Mouse (Mus musculus) testis, adult 2 months (tissue): ENCODE results near the gene Irs1.

Source experiments
- CTCF ChIP-seq: fragments of 200-500 bp; IDR thresholded peaks from 2 replicates; pipeline ENCODE4 v1.5.1; 2012; ENCODE audit warnings: low read depth, mild to moderate bottlenecking, inconsistent platforms, low read length, moderate library complexity; ENCODE audit not compliant: control insufficient read depth, insufficient read depth, insufficient replicate concordance
- POLR2A ChIP-seq: fragments of 200-500 bp; IDR thresholded peaks from 2 replicates; pipeline ENCODE4 v1.6.1; 2012; ENCODE audit warnings: low read depth, mild to moderate bottlenecking, inconsistent platforms, low read length, moderate library complexity; ENCODE audit not compliant: control insufficient read depth

- no peak for TF ChIP-seq POLR2A
- TF ChIP-seq CTCF = no peak
Measured at GRCm38 (mm10) chr1:82261638-82262037, 29.6 kb downstream of the Irs1 start.
